Mouse (Mus musculus): ENCODE data around the gene Usp25.

The Usp25 gene

GRCm38 (mm10) chr16:77140651-77141050, 127.1 kb downstream of the Usp25 start:
- DNase-seq (ENCODE audit: low read depth, low spot score): peak; percentile 27

DNA sequence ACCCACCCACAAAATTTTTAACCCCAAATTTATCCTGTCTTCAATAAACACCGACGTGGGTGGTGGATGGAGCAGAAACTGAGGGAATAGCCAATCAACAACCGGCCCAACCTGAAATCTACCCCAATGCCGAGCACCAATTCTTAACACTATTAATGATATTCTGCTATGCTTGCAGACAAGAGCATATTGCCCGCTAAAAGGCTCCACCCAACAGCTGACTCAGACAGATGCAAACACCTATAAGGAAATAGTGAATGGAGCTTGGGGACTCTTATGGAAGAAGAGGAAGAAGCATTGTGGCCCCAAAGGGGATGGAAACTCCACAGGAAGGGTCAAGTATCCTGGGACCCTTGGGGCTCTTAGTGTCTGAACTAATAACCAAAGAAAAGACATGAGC, 133.3 kb downstream of the Usp25 start:
- DNase-seq (ENCODE audit: low read depth, low spot score): no peak

- DNase-seq (ENCODE audit: low read depth, low spot score): no peak
Observed at GRCm38 (mm10) chr16:77150338-77150737, 136.8 kb downstream of the Usp25 start.

DNA sequence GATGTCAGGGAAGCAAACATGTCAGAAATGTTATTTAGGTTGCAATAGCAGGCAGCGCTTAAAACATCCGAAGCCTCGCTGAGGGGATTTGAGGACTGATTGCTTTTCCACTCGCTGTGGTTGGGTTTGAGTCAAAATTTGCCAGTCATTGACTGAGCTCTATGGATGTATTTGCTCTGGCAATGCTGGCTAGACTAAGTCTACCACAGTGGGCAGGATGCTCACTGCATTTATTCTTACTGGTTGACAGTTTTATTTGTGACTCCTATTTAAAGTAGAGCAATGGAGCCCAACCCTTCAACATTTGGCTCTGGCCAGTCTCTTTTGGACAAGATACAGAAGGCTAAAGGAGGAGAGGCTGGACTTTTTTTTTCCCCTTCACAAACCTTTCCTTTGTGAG, 137.4 kb downstream of the Usp25 start:
- DNase-seq (ENCODE audit: low read depth, low spot score): no peak

DNA sequence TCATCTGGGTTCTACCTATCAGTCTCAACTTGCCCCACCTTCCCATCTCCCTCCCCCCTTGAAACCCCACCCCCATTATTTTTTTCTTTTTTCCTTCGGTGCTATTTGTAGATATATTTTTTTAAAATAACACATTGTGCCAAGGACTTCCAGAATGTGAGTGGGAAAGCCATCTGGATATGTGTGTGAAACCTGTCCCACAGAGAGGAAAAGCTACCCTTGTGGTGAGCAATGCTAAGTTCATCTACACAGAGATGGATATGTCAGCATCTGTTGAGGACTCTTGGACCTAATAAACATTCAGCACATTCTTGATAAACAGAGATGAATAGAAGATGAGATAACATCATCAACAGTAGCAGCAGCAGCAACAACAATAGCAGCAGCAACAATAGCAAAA, 138.8 kb downstream of the Usp25 start:
- DNase-seq (ENCODE audit: low read depth, low spot score): no peak

GRCm38 (mm10) chr16:77153216-77153715, 139.8 kb downstream of the Usp25 start:
- no peak for DNase-seq (ENCODE audit: low read depth, low spot score)

DNA sequence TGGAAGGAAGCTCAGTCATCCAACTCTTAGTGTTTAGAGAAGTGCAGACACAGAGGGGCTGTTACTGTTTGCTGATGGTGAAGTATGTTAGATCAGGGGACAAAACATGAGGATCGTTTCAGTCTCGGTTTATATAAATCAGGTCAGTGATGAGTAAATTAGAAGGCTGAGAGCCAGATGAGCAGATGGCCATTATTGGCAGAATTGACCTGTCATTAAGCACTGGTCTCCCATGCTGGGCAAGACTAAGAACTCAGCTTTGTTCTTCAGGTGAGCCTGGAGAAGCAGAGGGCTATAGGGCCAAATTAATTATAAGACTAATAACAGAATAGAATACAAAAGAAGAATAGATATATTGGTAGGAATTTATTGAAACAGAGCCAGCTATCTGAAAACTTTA, 140.3 kb downstream of the Usp25 start:
- DNase-seq (ENCODE audit: low read depth, low spot score): no peak

DNA sequence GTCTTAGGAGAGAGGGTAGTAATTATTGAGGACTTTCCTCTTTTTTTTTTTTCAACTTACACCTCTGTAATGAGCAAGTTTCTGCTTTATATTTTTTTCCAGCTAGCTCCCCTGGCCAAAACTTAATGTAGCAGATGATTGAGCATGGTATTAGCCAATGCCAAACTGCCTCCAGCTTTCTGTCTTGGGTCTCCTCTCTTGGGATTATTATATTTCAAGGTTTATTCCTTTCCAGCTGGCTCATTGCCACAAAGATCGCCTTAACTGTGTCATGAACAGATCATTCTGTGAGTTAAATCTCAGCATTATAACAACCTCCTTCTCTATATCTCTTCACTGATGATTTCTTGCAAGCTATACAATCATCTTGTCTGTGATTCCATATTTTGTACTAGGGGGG, 141.3 kb downstream of the Usp25 start:
- no peak for DNase-seq (ENCODE audit: low read depth, low spot score)
